Mouse (Mus musculus) layer of hippocampus, adult 18-20 months (tissue): Measurements from ENCODE around the gene Fat1. TPM values are rescaled to one million over a fixed set of nuclear protein-coding genes. Genes with fewer than 3 reads are reported as not detected.
"Not testable (repeated sequence)": the region's sequence is repeated elsewhere in the genome, so short reads cannot be mapped to it uniquely, and the experiment has no call there.

Experiments
- DNase-seq, 2 experiments: peaks; one replicate each; pipeline ENCODE4 v3.0.0; 2022; ENCODE audit warnings: low spot score in 2 of 2
- total RNA-seq, 2 experiments: library from RNA; stranded (reverse); gene quantifications; 2 replicates each; pipeline ENCODE4 v1.2.3; 2021

The Fat1 gene
- total RNA-seq, 2 experiments from 2014 or later = 19.5 to 23.1 TPM

DNA sequence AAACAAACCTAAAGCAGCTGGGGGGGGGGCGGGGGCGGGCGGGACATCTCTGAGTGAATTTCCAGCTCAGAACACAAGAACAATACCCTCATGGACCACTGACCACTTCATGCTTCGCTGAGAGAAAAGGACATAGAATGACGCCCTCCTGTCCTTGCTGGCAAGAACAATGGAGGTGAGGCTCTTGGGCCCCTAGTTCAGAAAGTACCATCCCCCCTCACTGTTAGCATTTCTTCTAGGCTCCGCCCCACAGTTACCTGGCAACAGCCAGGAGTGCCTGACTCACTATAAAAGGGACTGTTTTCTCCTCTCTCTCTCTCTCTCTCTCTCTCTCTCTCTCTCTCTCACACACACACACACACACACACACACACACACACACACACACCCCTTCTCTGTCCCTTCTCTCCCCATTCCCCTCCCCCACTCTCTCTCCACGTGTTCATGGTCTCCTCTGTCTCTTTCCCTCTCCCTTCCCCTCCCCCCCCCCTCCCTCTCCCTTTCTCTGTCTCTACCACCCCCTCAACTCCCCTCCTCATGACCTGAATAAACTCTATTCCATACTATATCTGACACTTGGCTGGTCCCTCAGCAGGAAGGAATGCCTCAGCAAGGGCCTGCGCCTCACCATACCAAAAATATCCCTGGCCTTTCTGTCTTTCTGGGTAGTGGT, 129.1 kb downstream of the Fat1 start:
- DNase-seq = no peak

DNA sequence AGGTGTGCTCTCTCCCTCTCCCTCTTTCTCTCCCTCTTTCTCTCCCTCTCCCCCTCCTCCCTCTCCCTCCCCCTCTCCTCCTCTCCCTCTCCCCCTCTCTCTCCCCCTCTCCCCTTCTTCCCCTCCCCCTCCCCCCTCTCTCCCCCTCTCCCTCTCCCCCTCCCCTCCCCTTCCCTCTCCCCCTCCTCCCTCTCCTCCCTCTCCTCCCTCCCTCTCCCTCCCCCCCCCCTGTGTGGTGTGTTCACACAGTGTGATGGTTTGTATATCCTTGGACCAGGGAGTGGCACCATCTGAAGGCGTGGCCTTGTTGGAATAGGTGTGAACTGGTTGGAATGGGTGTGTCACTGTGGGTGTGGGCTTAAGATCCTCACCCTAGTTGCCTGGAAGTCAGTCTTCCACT, 130.1 kb downstream of the Fat1 start:
- DNase-seq = not testable (repeated sequence)

DNA sequence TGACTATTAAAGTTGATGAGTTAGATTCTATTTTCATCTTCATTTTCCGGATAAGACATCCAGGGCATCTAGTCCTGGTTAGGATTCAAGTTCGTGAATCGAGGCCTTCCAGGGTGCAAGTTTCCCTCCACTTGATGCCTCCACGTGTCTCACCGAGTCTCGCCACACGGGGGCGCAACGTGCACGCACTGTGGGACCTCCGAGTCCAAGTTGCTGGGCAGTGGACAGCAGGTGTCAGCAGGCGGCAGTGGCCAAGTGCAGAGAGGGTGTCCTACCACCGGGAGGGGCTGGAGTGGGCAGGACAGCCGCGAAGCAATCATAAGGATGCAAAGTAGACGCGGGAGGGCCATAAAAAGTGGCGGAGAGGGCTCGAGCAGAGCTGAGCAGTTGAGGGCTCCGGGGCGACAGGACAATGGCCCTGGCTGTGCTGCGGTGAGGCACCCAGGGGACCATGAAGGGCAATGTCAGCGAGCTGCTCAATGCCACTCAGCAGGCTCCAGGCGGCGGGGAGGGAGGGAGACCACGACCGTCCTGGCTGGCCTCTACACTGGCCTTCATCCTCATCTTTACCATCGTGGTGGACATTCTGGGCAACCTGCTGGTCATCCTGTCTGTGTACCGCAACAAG, 133.6 kb downstream of the Fat1 start, which contains the start of gene Mtnr1a:
TSS of gene Mtnr1a (plus strand) at position 379 of the 628 bp plus-strand sequence.
- DNase-seq = peak; percentile 76 to 91

DNA sequence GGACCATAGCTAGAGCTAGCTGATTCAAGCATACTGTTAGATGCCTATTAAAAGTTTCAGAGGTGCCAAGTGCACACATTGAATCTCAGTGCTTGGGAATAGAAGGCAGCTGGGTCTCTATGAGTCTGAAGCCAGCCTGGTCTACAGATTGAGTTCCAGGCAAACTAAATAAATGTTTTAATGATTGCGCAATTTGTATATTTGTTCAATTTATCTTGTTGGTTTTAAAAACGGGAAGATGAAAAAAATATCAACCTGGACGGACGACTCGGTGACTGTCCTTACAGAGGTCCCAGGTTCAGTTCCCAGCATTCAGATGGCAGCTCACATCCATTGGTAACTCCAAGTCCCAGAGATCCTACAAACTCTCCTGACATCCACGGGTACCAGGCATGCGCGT, 135.7 kb downstream of the Fat1 start:
- no peak for DNase-seq

DNA sequence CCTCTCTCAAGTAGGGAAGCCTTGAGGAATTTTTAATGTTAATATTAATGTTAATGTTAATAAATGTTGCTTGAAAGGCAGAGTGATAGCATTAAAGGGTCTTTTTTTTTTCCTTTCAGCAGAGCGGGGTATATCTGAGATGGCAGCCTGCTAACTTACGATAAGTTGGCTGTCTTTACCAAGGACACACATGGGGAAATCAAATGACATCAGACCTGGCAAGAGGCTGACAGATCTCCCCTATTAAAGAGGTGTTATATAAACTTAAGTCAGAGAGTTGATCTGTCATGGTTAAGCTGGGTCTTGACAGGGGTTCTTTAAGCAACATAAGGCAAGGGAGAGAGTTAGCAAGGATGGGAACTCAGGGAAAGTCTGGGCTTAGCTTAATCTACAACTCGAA, 145.6 kb downstream of the Fat1 start:
- no peak for DNase-seq

DNA sequence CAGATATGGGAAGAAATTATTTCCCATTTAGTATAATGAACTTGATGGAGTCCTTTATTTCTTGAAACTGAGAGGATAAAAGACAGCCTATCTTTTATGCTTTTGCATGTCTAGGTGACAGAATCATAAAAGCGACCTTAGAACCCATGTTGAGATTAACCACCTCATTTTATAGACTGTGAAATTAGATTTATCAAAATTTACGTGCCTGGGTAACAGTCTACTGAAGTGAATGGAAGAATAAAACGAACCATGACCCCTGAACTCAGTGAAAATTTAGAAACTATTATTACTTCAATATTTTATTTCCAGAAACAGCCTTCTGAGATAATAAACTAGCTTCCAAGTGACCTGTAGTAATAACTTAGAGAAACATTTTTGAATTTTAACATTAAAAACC, 158.4 kb downstream of the Fat1 start:
- no peak for DNase-seq

Other genes starting within 250 kb of the Fat1 start
- gene Mtnr1a, start 133.7 kb downstream of the Fat1 start, total RNA-seq = not detected